8 mouse cellular contexts compared by ENCODE assay signal in genomic region chr7:84690101-84690509, GRCm38 (mm10). TPM values are rescaled to one million over a fixed set of nuclear protein-coding genes. Genes with fewer than 3 reads are reported as not detected.
A peak's percentile ranks its signal among the peaks of the same experiment; 100 is the strongest.
DNase-seq lines count a peak whose midpoint lies in the region; ATAC-seq lines count a peak whose summit lies in the region.

No protein-coding gene starts in this region.

- peak overlapping the region; percentile 89 for H3K4me2 ChIP-seq in heart, embryonic 14.5 days (ENCODE audit: low read length)
- peak overlapping the region; percentile 61 for H3K4me2 ChIP-seq in hindbrain, embryonic 11.5 days (replicated peaks; ENCODE audit: low read depth, low read length)
- H3K4me2 ChIP-seq in midbrain, embryonic 12.5 days (replicated peaks) = peak overlapping the region; percentile 80

- H3K36me3 ChIP-seq in heart, embryonic 14.5 days (ENCODE audit: control insufficient read depth, insufficient read depth, low read length) = no peaks in the 10 kb centered on the region
- H3K36me3 ChIP-seq in hindbrain, embryonic 11.5 days (ENCODE audit: control insufficient read depth, insufficient read depth, low read length) = no peaks in the 10 kb centered on the region
- H3K36me3 ChIP-seq in midbrain, embryonic 12.5 days = no peaks in the 10 kb centered on the region

- H3K27me3 ChIP-seq in heart, embryonic 14.5 days (ENCODE audit: control insufficient read depth, insufficient read depth, low read length) = no peaks in the 10 kb centered on the region
- H3K27me3 ChIP-seq in hindbrain, embryonic 11.5 days (ENCODE audit: control insufficient read depth, insufficient read depth, low read length) = no peaks in the 10 kb centered on the region
- H3K27me3 ChIP-seq in midbrain, embryonic 12.5 days = no peaks in the 10 kb centered on the region

- WGBS in heart, embryonic 14.5 days = 5% methylated on average over 19 of the region's 19 CpGs
- WGBS in hindbrain, embryonic 11.5 days = 6% methylated on average over 19 of the region's 19 CpGs
- WGBS in midbrain, embryonic 12.5 days = 4% methylated on average over 19 of the region's 19 CpGs

- peak overlapping the region; percentile 81 to 88 for H3K4me3 ChIP-seq in heart, embryonic 14.5 days (ENCODE audit: control insufficient read depth in 1 of 2, insufficient read depth in 1 of 2, low read depth in 1 of 2, low read length in 2 of 2)
- H3K4me3 ChIP-seq in hindbrain, embryonic 11.5 days (ENCODE audit: low read depth, low read length) = peak overlapping the region; percentile 79
- H3K4me3 ChIP-seq in midbrain, embryonic 12.5 days = peak overlapping the region; percentile 94

- H3K9ac ChIP-seq in heart, embryonic 14.5 days (ENCODE audit: low read length) = peak overlapping the region; percentile 72
- peak overlapping the region; percentile 56 for H3K9ac ChIP-seq in hindbrain, embryonic 11.5 days (ENCODE audit: low read depth, low read length)
- H3K9ac ChIP-seq in midbrain, embryonic 12.5 days (replicated peaks) = peak overlapping the region; percentile 38

- 0 out of 4 replicates have a peak, but pooled peaks cover 0 to 3% of the 10 kb centered on the region in 2 experiments for H3K4me1 ChIP-seq in heart, embryonic 14.5 days (ENCODE audit: control insufficient read depth in 2 of 2, insufficient read depth in 2 of 2, low read length in 2 of 2)
- no peaks in the 10 kb centered on the region for H3K4me1 ChIP-seq in hindbrain, embryonic 11.5 days (replicated peaks; ENCODE audit: control insufficient read depth, insufficient read depth, low read length)
- peaks cover 15% of the 10 kb centered on the region for H3K4me1 ChIP-seq in midbrain, embryonic 12.5 days

- no peak overlapping the region for H3K27ac ChIP-seq in heart, embryonic 14.5 days (replicated peaks in 1 of 2; ENCODE audit: control insufficient read depth in 1 of 2, insufficient read depth in 1 of 2, low read depth in 2 of 2, low read length in 2 of 2)
- no peak overlapping the region for H3K27ac ChIP-seq in hindbrain, embryonic 11.5 days (ENCODE audit: low read depth, low read length)
- no peak overlapping the region for H3K27ac ChIP-seq in midbrain, embryonic 12.5 days (replicated peaks)

- no peaks in the 10 kb centered on the region for H3K9me3 ChIP-seq in heart, embryonic 14.5 days (ENCODE audit: control insufficient read depth, low read length)
- H3K9me3 ChIP-seq in hindbrain, embryonic 11.5 days (ENCODE audit: control insufficient read depth, low read length) = no peaks in the 10 kb centered on the region
- H3K9me3 ChIP-seq in midbrain, embryonic 12.5 days = no peaks in the 10 kb centered on the region

- DNase-seq in heart, adult 18-20 months = no peak
- peak; percentile 12 for DNase-seq in ZHBTc4 (ENCODE audit: low read depth, low spot score)
- no peak for DNase-seq in hindbrain, embryonic 11.5 days (ENCODE audit: low spot score)
- no peak for DNase-seq in embryo, embryonic 10.5 days (ENCODE audit: low spot score)
- no peak for DNase-seq in lung, adult 18-20 months
- no peak for DNase-seq in thymus, postnatal 14 days

- ATAC-seq in heart, embryonic 14.5 days (ENCODE audit: insufficient number of reproducible peaks, insufficient read depth, low FRiP score, low read depth) = peak; percentile 10; the same call in 1 of the 2 replicates
- no peak for ATAC-seq in hindbrain, embryonic 11.5 days (ENCODE audit: low FRiP score)
- no peak for ATAC-seq in midbrain, embryonic 12.5 days (ENCODE audit: low FRiP score, low read depth)

RNA-seq across cellular contexts. Expression of gene Zfand6, which starts 0.3 kb away (rescaled TPM):
- polyA plus RNA-seq in heart, embryonic 14.5 days (2014; fragmentation: Nextera tagmentation; extraction: Ambion mirVana) = 147 and 168 TPM in 2 replicates
- total RNA-seq in heart, adult 18-20 months (2021) = 10 to 100 TPM; 84.2 to 97.6 TPM
- 208 and 230 TPM in 2 replicates for polyA plus RNA-seq in hindbrain, embryonic 11.5 days (2014; fragmentation: Nextera tagmentation; extraction: Ambion mirVana)
- polyA plus RNA-seq in midbrain, embryonic 12.5 days (2016; fragmentation: Nextera tagmentation; extraction: Ambion mirVana) = 217 and 224 TPM in 2 replicates
